Mouse (Mus musculus) ovary, postnatal 36 days (tissue): Measurements from ENCODE around the gene Leng8.
A peak's percentile ranks its signal among the peaks of the same experiment; 100 is the strongest.
"Not testable (repeated sequence)": the region's sequence is repeated elsewhere in the genome, so short reads cannot be mapped to it uniquely, and the experiment has no call there.

Source experiments
- DNase-seq: peaks from one replicate; pipeline ENCODE4 v3.0.0; 2022; ENCODE audit warnings: low spot score, mixed read lengths

The Leng8 gene

GRCm38 (mm10) chr7:4148341-4149208 lies 11.7 kb downstream of the Leng8 start:
- DNase-seq, result no peak

GRCm38 (mm10) chr7:4149209-4150054 lies 12.6 kb downstream of the Leng8 start:
- DNase-seq, result peak; percentile 74

DNA sequence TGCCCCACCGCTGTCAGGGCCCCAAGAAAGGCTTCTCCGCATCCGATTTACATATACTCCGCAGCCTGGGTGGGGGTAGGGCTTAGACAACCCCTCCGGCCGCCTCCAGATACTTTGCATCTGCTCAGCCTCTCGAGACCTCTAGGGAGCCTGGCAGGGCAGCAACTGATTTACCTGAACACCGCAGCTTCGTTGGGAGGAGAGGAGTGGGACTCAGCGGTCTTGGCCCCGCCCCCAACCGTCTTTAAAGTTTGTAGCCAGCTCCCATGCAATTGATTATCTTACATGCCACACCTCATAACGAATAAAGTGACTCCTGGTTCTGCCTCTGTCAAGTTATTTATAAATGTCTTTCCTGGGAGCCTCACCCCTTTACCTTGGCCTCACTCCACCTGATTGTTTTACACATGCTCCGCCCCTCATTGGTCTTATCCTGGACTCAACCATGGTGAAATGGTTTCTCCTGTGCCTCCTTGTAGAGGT lies 13.3 kb downstream of the Leng8 start, which contains the start of gene Leng9:
Gene Leng9, minus strand, starts transcription at position 316 of the 483 bp plus-strand sequence.
- no peak for DNase-seq

DNA sequence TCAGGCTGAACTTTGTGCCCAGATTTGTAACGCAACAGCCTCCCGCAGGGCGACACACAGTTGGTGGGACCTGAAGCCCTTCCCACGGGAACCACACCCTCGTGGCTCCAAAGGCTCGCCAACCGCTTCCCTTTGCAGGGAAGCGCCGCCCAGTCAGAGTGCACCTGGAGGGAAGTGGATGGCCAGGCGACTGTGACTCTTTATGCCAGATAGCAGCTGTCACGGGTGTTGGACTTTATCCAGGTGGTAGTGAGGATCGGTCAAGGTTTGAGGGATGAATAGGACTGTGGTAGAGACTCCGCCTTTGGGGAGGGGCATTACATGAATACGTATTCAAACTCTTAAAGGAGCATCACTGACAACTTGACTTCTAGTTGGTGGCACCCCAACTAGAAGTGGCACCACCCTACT lies 14.0 kb downstream of the Leng8 start:
- DNase-seq, result no peak

DNA sequence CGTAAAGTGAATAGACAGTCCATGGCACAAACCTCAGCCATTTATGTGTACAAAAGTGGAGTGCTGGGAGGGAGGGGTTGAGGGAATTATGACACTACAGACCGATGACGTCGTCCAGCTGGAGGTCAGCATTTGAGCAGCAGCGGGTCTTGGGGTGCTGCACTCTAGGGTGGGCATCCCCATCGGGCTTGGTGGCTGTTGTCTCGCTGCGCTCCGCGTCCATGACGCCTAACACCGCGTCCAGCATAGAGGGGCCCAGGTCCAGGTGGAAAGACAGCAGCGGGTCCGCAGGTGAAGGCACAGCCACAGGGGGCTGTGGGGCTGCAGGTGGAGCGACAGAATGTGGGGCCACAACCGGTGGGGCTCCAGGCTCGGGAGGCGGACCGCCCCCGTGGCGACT lies 14.4 kb downstream of the Leng8 start:
- DNase-seq, result no peak

GRCm38 (mm10) chr7:4154356-4154755 lies 17.5 kb downstream of the Leng8 start:
- DNase-seq, result no peak

DNA sequence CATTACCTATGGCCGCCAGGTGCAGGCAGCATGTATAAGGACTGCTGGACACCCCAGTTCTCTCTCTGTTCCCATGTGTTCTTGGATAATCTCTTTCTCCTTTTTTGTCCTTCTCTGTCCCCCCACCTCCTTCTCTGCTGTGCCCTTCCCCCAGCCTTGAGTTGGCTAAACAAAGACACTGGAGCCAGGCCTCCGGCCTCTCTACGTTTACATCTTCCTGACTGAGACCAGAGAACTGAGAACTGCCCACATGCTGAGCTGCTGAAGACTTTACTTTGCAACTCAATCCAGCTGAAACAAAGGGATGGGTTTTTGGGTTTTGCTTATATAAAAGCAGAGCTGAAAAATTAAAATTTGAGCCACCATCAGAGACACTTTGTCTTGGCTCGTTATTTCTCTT lies 18.1 kb downstream of the Leng8 start:
- no peak for DNase-seq

GRCm38 (mm10) chr7:4161596-4161995 lies 24.8 kb downstream of the Leng8 start:
- not testable (repeated sequence) for DNase-seq

GRCm38 (mm10) chr7:4163571-4164072 lies 26.8 kb downstream of the Leng8 start:
- no peak for DNase-seq

DNA sequence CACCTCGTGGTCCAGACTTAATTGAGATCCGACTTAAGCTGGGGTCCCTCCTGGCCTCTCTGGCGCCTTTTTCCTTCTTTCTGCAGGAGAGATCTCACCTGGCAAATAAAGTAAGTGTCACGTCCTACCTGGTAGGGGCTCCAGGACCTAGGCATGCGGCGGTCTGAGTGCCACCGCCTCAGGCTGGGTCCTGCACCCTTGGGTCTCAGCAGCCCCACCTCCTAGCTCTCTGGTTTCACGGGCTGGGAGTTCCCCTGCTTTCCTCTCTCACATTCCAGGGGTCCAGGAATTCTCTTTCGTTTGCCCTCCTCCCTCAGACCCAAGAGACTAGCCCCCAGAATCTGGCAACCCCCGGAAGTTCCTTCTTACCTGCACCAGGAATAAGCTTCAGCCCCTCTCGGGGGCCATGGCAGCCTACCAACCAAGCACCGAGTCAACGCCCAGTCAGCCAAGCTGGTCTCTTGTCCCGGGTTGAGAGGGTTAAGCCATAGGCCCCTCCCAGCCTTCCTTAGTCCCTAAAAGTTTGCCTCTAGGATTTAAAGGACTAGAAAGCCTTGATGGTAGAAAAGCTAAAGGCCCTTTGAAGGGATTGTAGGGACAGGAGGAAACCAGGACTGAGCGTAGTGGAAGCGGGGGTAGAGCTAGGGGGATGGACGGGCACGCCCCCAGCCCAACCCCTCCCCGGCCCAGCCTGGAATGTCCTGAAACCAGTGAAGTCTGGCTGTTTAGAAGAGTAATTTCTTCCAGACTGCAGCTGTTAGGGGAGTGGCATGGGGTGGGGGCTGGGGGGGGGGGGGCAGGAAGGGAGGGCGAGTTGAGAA lies 27.5 kb downstream of the Leng8 start, which contains the start of gene Cdc42ep5:
Gene Cdc42ep5, minus strand, starts transcription at position 771 of the 821 bp plus-strand sequence.
- peak; percentile 73 for DNase-seq

DNA sequence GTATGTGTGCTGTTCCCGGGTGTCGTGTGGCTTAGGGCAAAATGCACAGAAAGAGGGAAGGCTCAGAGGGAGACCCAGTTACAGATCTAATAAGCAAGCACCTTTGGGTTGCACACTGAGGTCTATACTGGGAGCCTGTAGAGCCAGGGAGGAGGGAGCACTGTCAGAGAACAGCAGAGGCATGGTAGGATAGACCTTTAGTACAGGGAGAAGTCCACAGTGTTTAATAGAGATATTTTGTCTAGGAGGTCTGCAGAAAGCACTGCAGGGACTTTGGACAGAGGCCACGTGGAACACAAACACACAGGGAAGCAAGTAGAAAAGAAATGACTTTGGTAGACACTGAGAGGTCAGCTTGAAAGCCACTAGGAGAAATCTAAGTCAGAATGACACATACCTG lies 28.4 kb downstream of the Leng8 start:
- DNase-seq, result no peak

DNA sequence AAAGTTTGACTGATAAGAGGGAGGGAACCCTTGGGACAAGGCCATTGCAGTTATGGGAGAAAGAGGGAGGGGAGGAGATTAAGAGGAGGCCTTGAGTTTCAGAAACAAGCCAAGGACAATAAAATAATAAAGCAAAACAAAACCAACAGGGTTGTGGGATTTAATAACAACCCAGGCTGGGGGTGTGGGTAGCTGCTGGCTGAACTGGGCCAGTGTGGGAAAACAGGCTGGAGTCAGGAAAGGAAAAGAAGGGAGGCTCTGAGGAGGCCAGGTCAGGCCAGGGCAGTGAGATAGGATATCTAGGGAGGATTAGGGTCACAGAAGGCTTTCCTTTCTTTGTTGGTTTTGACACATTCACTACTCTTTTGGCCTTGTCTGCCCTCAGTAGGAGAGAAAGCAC lies 30.3 kb downstream of the Leng8 start:
- peak; percentile 58 for DNase-seq

DNA sequence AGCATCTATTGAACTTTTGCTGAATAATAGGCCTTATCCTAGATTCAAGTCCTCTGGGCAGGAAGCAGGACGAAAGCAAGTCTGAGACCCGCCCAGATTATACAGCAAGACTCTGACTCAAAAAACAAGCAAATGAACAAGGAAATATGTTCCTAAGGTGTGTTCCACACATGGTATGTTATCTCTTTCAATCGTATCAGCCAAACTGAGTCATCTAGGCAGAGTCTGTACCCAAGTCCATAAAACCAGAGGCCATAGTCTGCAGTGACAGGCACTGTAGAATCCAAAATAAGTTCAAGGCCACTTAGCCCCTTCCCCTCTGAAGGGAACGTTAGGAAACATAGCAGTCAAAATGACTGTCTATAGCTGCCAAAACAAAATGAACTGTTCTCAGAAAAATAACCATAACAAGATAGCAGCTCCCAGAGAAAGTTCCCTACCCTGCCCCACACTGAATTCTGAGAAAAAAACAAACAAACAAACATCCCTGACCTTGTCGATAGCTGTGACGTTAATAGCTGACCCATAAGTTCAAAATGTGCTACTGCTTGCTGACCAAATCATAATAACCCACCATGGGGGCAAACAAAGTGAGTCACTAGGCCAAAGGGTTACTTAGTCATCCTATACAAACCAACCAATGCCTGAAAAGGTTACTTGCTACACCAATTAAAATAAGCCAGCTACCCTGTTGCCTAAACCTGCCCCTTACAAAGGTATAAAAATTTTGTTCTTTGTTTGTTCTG lies 33.5 kb downstream of the Leng8 start:
- DNase-seq, result no peak

GRCm38 (mm10) chr7:4178438-4178837 lies 41.6 kb downstream of the Leng8 start:
- peak; percentile 68 for DNase-seq
